Mouse (Mus musculus) embryonic facial prominence, embryonic 15.5 days (tissue): ENCODE data around the gene Fgf4. TPM values are rescaled to one million over a fixed set of nuclear protein-coding genes. Genes with fewer than 3 reads are reported as not detected.
A peak's percentile ranks its signal among the peaks of the same experiment; 100 is the strongest.

Experiments used
- ATAC-seq: fragments of 200-750 bp; cut with Nextera tagmentation; 2 replicates; pipeline ENCODE4 v1.8.0; 2017; ENCODE audit warnings: low read depth, moderate TSS enrichment; ENCODE audit not compliant: insufficient number of reproducible peaks, low FRiP score, low TSS enrichment
- H3K27ac ChIP-seq: fragments of 300-500 bp; sonication (generic); replicated peaks from 2 replicates; pipeline ENCODE4 v1.5.1; 2015; ENCODE audit warnings: mild to moderate bottlenecking, inconsistent platforms
- H3K27me3 ChIP-seq: fragments of 300-500 bp; sonication (generic); 2 replicates; pipeline ENCODE4 v1.6.1; 2015; ENCODE audit warnings: inconsistent platforms
- H3K36me3 ChIP-seq: fragments of 300-500 bp; sonication (generic); 2 replicates; pipeline ENCODE4 v1.6.1; 2015; ENCODE audit warnings: mild to moderate bottlenecking, inconsistent platforms
- H3K4me1 ChIP-seq: fragments of 300-500 bp; sonication (generic); 2 replicates; pipeline ENCODE4 v1.6.1; 2015; ENCODE audit warnings: inconsistent platforms
- H3K4me2 ChIP-seq: fragments of 300-500 bp; sonication (generic); replicated peaks from 2 replicates; pipeline ENCODE4 v1.6.1; 2015; ENCODE audit warnings: mild to moderate bottlenecking, inconsistent platforms
- H3K4me3 ChIP-seq: fragments of 300-500 bp; sonication (generic); replicated peaks from 2 replicates; pipeline ENCODE4 v1.5.1; 2015; ENCODE audit warnings: mild to moderate bottlenecking, inconsistent platforms
- H3K9ac ChIP-seq: fragments of 300-500 bp; sonication (generic); 2 replicates; pipeline ENCODE4 v1.6.1; 2015; ENCODE audit warnings: inconsistent platforms
- H3K9me3 ChIP-seq: fragments of 300-500 bp; sonication (generic); replicated peaks from 2 replicates; pipeline ENCODE4 v1.6.1; 2016; ENCODE audit warnings: inconsistent platforms
- WGBS: fragments of 180-500 bp; shearing (Covaris S2); methylation state at CpG from one replicate; pipeline ENCODE4 v1.1.7; 2015; 5-methylcytosine and 5-hydroxymethylcytosine counted together
- polyA plus RNA-seq: library from polyadenylated mRNA; unstranded; fragments of >200 nt; fragmentation: Nextera tagmentation; extraction: Ambion mirVana; gene quantifications from 2 replicates; pipeline ENCODE4 v1.2.1, GENCODE M21; 2015

Gene Fgf4
- polyA plus RNA-seq, 1 experiment from 2014 or later: 0.65 TPM

DNA sequence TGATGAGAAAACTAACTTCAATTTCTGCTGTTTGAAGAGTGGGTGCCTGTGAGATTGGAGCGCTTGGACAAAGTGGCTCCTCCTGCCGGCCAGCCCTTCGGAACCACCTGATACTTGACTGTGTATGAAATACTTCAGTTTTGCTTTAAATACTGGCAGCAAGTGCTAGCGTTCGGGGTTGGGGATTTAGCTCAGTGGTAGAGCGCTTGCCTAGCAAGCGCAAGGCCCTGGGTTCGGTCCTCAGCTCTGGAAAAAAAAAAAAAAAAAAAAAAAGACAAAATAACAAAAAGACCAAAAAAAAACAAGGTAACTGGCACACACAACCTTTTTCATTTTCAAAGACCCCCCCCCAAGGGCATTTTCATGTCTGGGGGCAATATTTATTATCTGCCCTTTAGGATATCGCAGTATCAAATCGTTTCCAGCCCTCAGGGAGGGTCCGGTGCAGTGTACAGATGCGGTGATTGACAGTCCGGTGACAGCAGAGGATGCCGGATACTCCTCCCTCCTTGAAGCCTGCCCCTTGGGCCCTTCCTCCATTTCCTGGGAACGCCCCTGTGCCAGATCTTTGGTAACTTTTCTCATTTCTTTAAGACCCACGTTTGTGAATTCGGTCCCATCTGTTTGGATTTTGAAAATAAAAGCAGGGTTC is 67.3 kb downstream of the Fgf4 start:
- Histone ChIP-seq H3K27ac (peak overlapping the region; percentile 74), H3K9ac (peak overlapping the region; percentile 4; the same call in 1 of the 2 replicates)

More for the DNA sequence above, 67.3 kb downstream of the Fgf4 start:
- Histone ChIP-seq H3K27me3 (no peaks in the 10 kb centered on the region; the same call in 1 of the 2 replicates), H3K4me3 (peak overlapping the region; percentile 68), H3K4me1 (peaks cover 12% of the 10 kb centered on the region), H3K9me3 (no peaks in the 10 kb centered on the region), H3K4me2 (peak overlapping the region; percentile 94), H3K36me3 (peaks cover 21% of the 10 kb centered on the region)
- WGBS: 9% methylated on average over 17 of the region's 17 CpGs
- peak; percentile 86 for ATAC-seq

Other genes starting within 250 kb of the Fgf4 start
- gene Ano1, start 95.4 kb upstream of the Fgf4 start, polyA plus RNA-seq: 17.9 and 20.6 TPM in 2 replicates
- gene Fgf3, start 9.3 kb upstream of the Fgf4 start, polyA plus RNA-seq: 0.24 and 1.1 TPM in 2 replicates
- 1.00 and 1.6 TPM in 2 replicates for gene Fgf15, start 49.2 kb downstream of the Fgf4 start, polyA plus RNA-seq
- gene LTO1, start 67.7 kb downstream of the Fgf4 start, polyA plus RNA-seq: 26.6 and 29.5 TPM in 2 replicates
- gene Ccnd1, start 92.6 kb downstream of the Fgf4 start, polyA plus RNA-seq: 134 and 143 TPM in 2 replicates